Mouse (Mus musculus) brown adipose tissue, adult 24 weeks (tissue): ENCODE data around the gene Cabp2. TPM values are rescaled to one million over a fixed set of nuclear protein-coding genes. Genes with fewer than 3 reads are reported as not detected.

ENCODE experiments used
- H3K27ac ChIP-seq: fragments of 200-500 bp; replicated peaks from 2 replicates; pipeline ENCODE4 v1.5.1; 2012; ENCODE audit warnings: low read depth, mild to moderate bottlenecking, low read length
- H3K4me1 ChIP-seq: fragments of 200-500 bp; 2 replicates; pipeline ENCODE4 v1.6.1; 2012; ENCODE audit warnings: low read length, mixed read lengths; ENCODE audit not compliant: control insufficient read depth, insufficient read depth, insufficient read length
- H3K4me3 ChIP-seq: fragments of 200-500 bp; 2 replicates; pipeline ENCODE4 v1.5.1; 2012; ENCODE audit warnings: low read depth, mild to moderate bottlenecking, low read length, moderate library complexity; ENCODE audit not compliant: insufficient read depth
- polyA plus RNA-seq: library from polyadenylated mRNA; stranded (reverse); fragments of >200 nt; gene quantifications from 2 replicates; pipeline ENCODE4 v1.2.4, GENCODE M21; 2012; ENCODE audit not compliant: missing spikeins, insufficient read depth, insufficient read length

Cabp2 gene
- polyA plus RNA-seq, 1 experiment: not detected

GRCm38 (mm10) chr19:4099056-4099455, 17.7 kb downstream of the Cabp2 start:
- Histone ChIP-seq H3K27ac (peak overlapping the region; percentile 47), H3K4me1 (peaks cover 9% of the 10 kb centered on the region), H3K4me3 (peak overlapping the region; percentile 87)

GRCm38 (mm10) chr19:4099837-4100717, 18.7 kb downstream of the Cabp2 start, which contains the start of gene Pitpnm1:
TSS of gene Pitpnm1 (plus strand) at chr19:4099998.
- peak within 1 kb of the TSS; percentile 87 for H3K4me3 ChIP-seq
- peak within 1 kb of the TSS; percentile 70 for H3K27ac ChIP-seq
- H3K4me1 ChIP-seq: peaks cover 9% of the 10 kb centered on the region

GRCm38 (mm10) chr19:4100718-4101261, 19.4 kb downstream of the Cabp2 start:
- Histone ChIP-seq H3K27ac (no peak overlapping the region), H3K4me3 (peak overlapping the region; percentile 87), H3K4me1 (peaks cover 9% of the 10 kb centered on the region)

GRCm38 (mm10) chr19:4101466-4101865, 20.1 kb downstream of the Cabp2 start:
- H3K27ac ChIP-seq: no peak overlapping the region
- peak overlapping the region; percentile 87; the same call in 1 of the 2 replicates for H3K4me3 ChIP-seq
- H3K4me1 ChIP-seq: peaks cover 6% of the 10 kb centered on the region

GRCm38 (mm10) chr19:4102049-4102448, 20.7 kb downstream of the Cabp2 start:
- Histone ChIP-seq H3K4me3 (no peak overlapping the region), H3K27ac (no peak overlapping the region), H3K4me1 (peaks cover 6% of the 10 kb centered on the region)

GRCm38 (mm10) chr19:4102626-4103025, 21.2 kb downstream of the Cabp2 start:
- Histone ChIP-seq H3K4me3 (no peak overlapping the region), H3K27ac (no peak overlapping the region)

GRCm38 (mm10) chr19:4103294-4103693, 21.9 kb downstream of the Cabp2 start:
- Histone ChIP-seq H3K27ac (no peak overlapping the region), H3K4me3 (no peak overlapping the region), H3K4me1 (peaks cover 6% of the 10 kb centered on the region)

More at GRCm38 (mm10) chr19:4102626-4103025, 21.2 kb downstream of the Cabp2 start:
- peaks cover 6% of the 10 kb centered on the region for H3K4me1 ChIP-seq

- Histone ChIP-seq H3K27ac (no peak overlapping the region), H3K4me1 (peaks cover 6% of the 10 kb centered on the region), H3K4me3 (no peak overlapping the region)
Observed at GRCm38 (mm10) chr19:4103792-4104191, 22.4 kb downstream of the Cabp2 start.

- peaks cover 6% of the 10 kb centered on the region for H3K4me1 ChIP-seq
- H3K4me3 ChIP-seq: no peak overlapping the region
- H3K27ac ChIP-seq: no peak overlapping the region
Observed at GRCm38 (mm10) chr19:4104675-4105194, 23.4 kb downstream of the Cabp2 start.

GRCm38 (mm10) chr19:4106654-4107053, 25.3 kb downstream of the Cabp2 start:
- H3K4me3 ChIP-seq: no peak overlapping the region
- no peaks in the 10 kb centered on the region for H3K4me1 ChIP-seq
- H3K27ac ChIP-seq: no peak overlapping the region

- Histone ChIP-seq H3K4me3 (no peak overlapping the region), H3K4me1 (peaks cover 7% of the 10 kb centered on the region), H3K27ac (no peak overlapping the region)
Observed at GRCm38 (mm10) chr19:4108535-4108934, 27.2 kb downstream of the Cabp2 start.

GRCm38 (mm10) chr19:4112063-4112960, 30.9 kb downstream of the Cabp2 start:
- peaks cover 12% of the 10 kb centered on the region for H3K4me1 ChIP-seq
- H3K4me3 ChIP-seq: no peak overlapping the region
- H3K27ac ChIP-seq: peak overlapping the region; percentile 74; the same call in 1 of the 2 replicates

- Histone ChIP-seq H3K4me1 (peaks cover 12% of the 10 kb centered on the region), H3K27ac (peak overlapping the region; percentile 74), H3K4me3 (no peak overlapping the region; the same call in 1 of the 2 replicates)
Observed at GRCm38 (mm10) chr19:4113186-4113805, 31.9 kb downstream of the Cabp2 start.

GRCm38 (mm10) chr19:4113806-4114230, 32.4 kb downstream of the Cabp2 start:
- peak overlapping the region; percentile 74 for H3K27ac ChIP-seq
- H3K4me1 ChIP-seq: peaks cover 12% of the 10 kb centered on the region
- no peak overlapping the region; the same call in 1 of the 2 replicates for H3K4me3 ChIP-seq
